Mouse (Mus musculus) heart, postnatal 10 days (tissue): ENCODE measurements around the gene Glb1. TPM values are rescaled to one million over a fixed set of nuclear protein-coding genes. Genes with fewer than 3 reads are reported as not detected.

Experiments
- total RNA-seq, 2 experiments: library from RNA; stranded (reverse); gene quantifications; 2 replicates each; pipeline ENCODE4 v1.2.3; 2021

The Glb1 gene
- total RNA-seq, 2 experiments from 2014 or later, result 21.5 to 25.1 TPM

Other genes starting within 250 kb of the Glb1 start
- gene Bcl2a1c, start 70.9 kb upstream of the Glb1 start, total RNA-seq, result not detected
- 10 to 100 TPM; 61.0 to 66.3 TPM for gene Crtap, start 10.4 kb upstream of the Glb1 start, total RNA-seq
- gene Tmppe, start within 50 bp of the Glb1 start, total RNA-seq, result 1 to 10 TPM; 5.1 to 5.6 TPM
- under 1 TPM in 1 of 2 experiments, not detected in 1; 0.10 TPM for gene Ccr4, start 103.8 kb downstream of the Glb1 start, total RNA-seq
- not detected for gene C130032M10Rik, start 114.6 kb downstream of the Glb1 start, total RNA-seq
- gene Trim71, start 163.3 kb downstream of the Glb1 start, total RNA-seq, result not detected
- 10 to 100 TPM; 27.4 to 28.2 TPM for gene Cnot10, start 239.1 kb downstream of the Glb1 start, total RNA-seq